13 mouse cellular contexts compared by ENCODE assay signal in the genomic region with DNA sequence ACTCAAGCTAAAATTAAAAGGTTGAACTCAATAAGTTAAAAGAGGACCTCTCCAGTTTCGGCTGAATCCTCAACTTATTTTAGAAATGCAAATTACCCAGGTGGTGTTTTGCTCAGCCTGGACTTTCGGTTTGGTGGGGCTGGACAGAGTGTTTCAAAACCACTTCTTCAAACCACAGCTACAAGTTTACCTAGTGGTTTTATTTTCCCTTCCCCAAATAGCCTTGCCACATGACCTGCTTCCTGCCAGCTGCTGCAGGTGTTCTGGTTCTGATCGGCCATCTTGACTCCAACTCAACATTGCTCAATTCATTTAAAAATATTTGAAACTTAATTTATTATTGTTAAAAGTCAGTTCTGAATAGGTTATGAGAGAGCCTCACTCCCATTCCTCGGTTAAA.
DNase-seq lines count a peak whose midpoint lies in the region; ATAC-seq and TF ChIP-seq lines count a peak whose summit lies in the region.
"Had no signal": no experiment of that assay in that cellular context is flagged by ENCODE, and none has a peak within 500 bp of the region (broad histone marks: within the 10 kb centered on the region; RNA-seq: fewer than 3 reads in every experiment).

No protein-coding gene starts in this region.

- H3K4me3 ChIP-seq in kidney, adult 2 months (ENCODE audit: insufficient read depth, low read depth, low read length) = no peak overlapping the region
- H3K4me3 ChIP-seq in kidney, embryonic 14.5 days (ENCODE audit: low read length) = no peak overlapping the region
- H3K4me3 ChIP-seq in forebrain, embryonic 13.5 days = no peak overlapping the region
- H3K4me3 ChIP-seq: embryonic facial prominence, embryonic 12.5 days; heart, embryonic 12.5 days; liver, embryonic 12.5 days; midbrain, embryonic 12.5 days had no signal

- H3K36me3 ChIP-seq in kidney, adult 2 months (ENCODE audit: control insufficient read depth, insufficient read depth, low read length) = no peaks in the 10 kb centered on the region
- no peaks in the 10 kb centered on the region for H3K36me3 ChIP-seq in kidney, embryonic 14.5 days (ENCODE audit: control insufficient read depth, insufficient read depth, low read length)
- H3K36me3 ChIP-seq in forebrain, embryonic 13.5 days (ENCODE audit: poor library complexity, severe bottlenecking) = no peaks in the 10 kb centered on the region
- H3K36me3 ChIP-seq: embryonic facial prominence, embryonic 12.5 days; heart, embryonic 12.5 days; liver, embryonic 12.5 days; midbrain, embryonic 12.5 days had no signal

- H3K4me1 ChIP-seq in kidney, adult 2 months (ENCODE audit: control insufficient read depth, insufficient read depth, low read length) = no peaks in the 10 kb centered on the region
- H3K4me1 ChIP-seq in kidney, embryonic 14.5 days (ENCODE audit: control insufficient read depth, insufficient read depth, low read length) = no peaks in the 10 kb centered on the region
- no peaks in the 10 kb centered on the region for H3K4me1 ChIP-seq in forebrain, embryonic 13.5 days
- H3K4me1 ChIP-seq: embryonic facial prominence, embryonic 12.5 days; heart, embryonic 12.5 days; liver, embryonic 12.5 days; midbrain, embryonic 12.5 days had no signal

- TF ChIP-seq CTCF in kidney, adult 2 months (conservative IDR thresholded peaks at IDR 0.05; ENCODE audit: insufficient read depth, insufficient read length, low read depth, low read length) = no peak

- no peak overlapping the region for H3K27ac ChIP-seq in kidney, adult 2 months (ENCODE audit: insufficient read depth, low read depth, low read length)
- H3K27ac ChIP-seq in kidney, embryonic 14.5 days (ENCODE audit: low read depth, low read length) = no peak overlapping the region
- H3K27ac ChIP-seq in forebrain, embryonic 13.5 days = no peak overlapping the region
- H3K27ac ChIP-seq: embryonic facial prominence, embryonic 12.5 days; liver, embryonic 12.5 days; midbrain, embryonic 12.5 days had no signal

- no peak overlapping the region for H3K9ac ChIP-seq in kidney, embryonic 14.5 days (ENCODE audit: low read depth, low read length)
- no peak overlapping the region for H3K9ac ChIP-seq in forebrain, embryonic 13.5 days
- H3K9ac ChIP-seq: embryonic facial prominence, embryonic 12.5 days; heart, embryonic 12.5 days; liver, embryonic 12.5 days; midbrain, embryonic 12.5 days had no signal

- no peak for ATAC-seq in kidney, embryonic 14.5 days (ENCODE audit: low FRiP score, low TSS enrichment)
- peak; percentile 59 for ATAC-seq in inflammation-experienced regulatory T-cells, adult 6 months
- ATAC-seq in forebrain, embryonic 13.5 days = no peak
- ATAC-seq: forebrain, embryonic 16.5 days; liver, embryonic 12.5 days had no signal

- no peak for TF ChIP-seq POLR2A in kidney, adult 2 months (IDR thresholded peaks at IDR 0.05; ENCODE audit: low read depth, low read length)

- WGBS in kidney, adult 2 months = 74% methylated on average over 4 of the region's 4 CpGs
- WGBS in kidney, embryonic 14.5 days = 84% methylated on average over 4 of the region's 4 CpGs
- 81% methylated on average over 4 of the region's 4 CpGs for WGBS in forebrain, embryonic 13.5 days

- H3K9me3 ChIP-seq in kidney, embryonic 14.5 days (ENCODE audit: control insufficient read depth, low read length) = no peaks in the 10 kb centered on the region
- H3K9me3 ChIP-seq in forebrain, embryonic 13.5 days (replicated peaks) = peaks cover 50% of the 10 kb centered on the region
- H3K9me3 ChIP-seq: heart, embryonic 12.5 days; liver, embryonic 12.5 days had no signal

- H3K4me2 ChIP-seq in kidney, embryonic 14.5 days (replicated peaks; ENCODE audit: low read depth, low read length) = no peak overlapping the region
- H3K4me2 ChIP-seq in forebrain, embryonic 13.5 days = no peak overlapping the region
- H3K4me2 ChIP-seq: embryonic facial prominence, embryonic 12.5 days; heart, embryonic 12.5 days; liver, embryonic 12.5 days; midbrain, embryonic 12.5 days had no signal

- no peaks in the 10 kb centered on the region for H3K27me3 ChIP-seq in kidney, adult 2 months (replicated peaks; ENCODE audit: control insufficient read depth, insufficient read depth, low read length)
- H3K27me3 ChIP-seq in kidney, embryonic 14.5 days (ENCODE audit: control insufficient read depth, insufficient read depth, low read length) = no peaks in the 10 kb centered on the region
- H3K27me3 ChIP-seq in forebrain, embryonic 13.5 days = no peaks in the 10 kb centered on the region
- H3K27me3 ChIP-seq: embryonic facial prominence, embryonic 12.5 days; heart, embryonic 12.5 days; liver, embryonic 12.5 days; midbrain, embryonic 12.5 days had no signal

- DNase-seq in kidney, adult 2 months = peak; percentile 21
- peak; percentile 72 for DNase-seq in CD4-positive, CD25-positive, alpha-beta regulatory T cell, adult 2 months (ENCODE audit: low read depth, low spot score)
- peak; percentile 26 for DNase-seq in telencephalon, adult 2 months (ENCODE audit: low read depth, low spot score)
- DNase-seq in left cerebral cortex, adult 18-20 months (ENCODE audit: low spot score in 2 of 2) = no peak
- no peak for DNase-seq in layer of hippocampus, adult 18-20 months (ENCODE audit: low spot score in 2 of 2)

Comparison
In these comparisons a context has a peak if more than half of its experiments do, and no peak if none do; other contexts are left out.
1. DNase-seq: peak in kidney, adult 2 months (single experiment), CD4-positive, CD25-positive, alpha-beta regulatory T cell, adult 2 months (single experiment) and telencephalon, adult 2 months (single experiment); none in left cerebral cortex, adult 18-20 months (0 of 2) and layer of hippocampus, adult 18-20 months (0 of 2).